Mouse (Mus musculus) retina, postnatal 1 day (tissue): Measurements from ENCODE around the gene Zbtb16.

Source experiments
- DNase-seq: peaks from one replicate; pipeline ENCODE4 v3.0.0-alpha.2; 2012

Zbtb16 gene

GRCm38 (mm10) chr9:48764311-48764710 lies 71.7 kb downstream of the Zbtb16 start:
- DNase-seq: no peak

GRCm38 (mm10) chr9:48761732-48762637 lies 74.0 kb downstream of the Zbtb16 start:
- no peak for DNase-seq

DNA sequence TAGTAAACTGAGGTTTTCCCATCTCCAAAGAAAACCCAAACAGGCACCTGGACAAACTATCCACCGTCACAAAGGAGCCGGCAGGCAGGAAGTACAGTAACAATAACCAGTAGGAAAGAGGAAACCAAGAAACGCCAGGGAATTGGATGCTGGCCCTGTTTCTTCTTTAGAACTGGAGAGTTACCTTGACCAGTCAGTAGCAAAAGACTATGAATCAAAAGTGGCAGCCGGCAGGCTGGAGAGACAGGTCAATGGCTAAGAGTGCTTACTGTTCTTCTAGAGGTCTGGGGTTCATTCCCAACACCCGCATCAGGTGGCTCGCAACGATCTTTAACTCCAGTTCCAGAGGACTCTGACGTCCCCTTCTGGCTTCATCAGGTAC lies 74.9 kb downstream of the Zbtb16 start:
- no peak for DNase-seq

GRCm38 (mm10) chr9:48760449-48761174 lies 75.4 kb downstream of the Zbtb16 start:
- DNase-seq: peak; percentile 72

GRCm38 (mm10) chr9:48759098-48759497 lies 76.9 kb downstream of the Zbtb16 start:
- no peak for DNase-seq

DNA sequence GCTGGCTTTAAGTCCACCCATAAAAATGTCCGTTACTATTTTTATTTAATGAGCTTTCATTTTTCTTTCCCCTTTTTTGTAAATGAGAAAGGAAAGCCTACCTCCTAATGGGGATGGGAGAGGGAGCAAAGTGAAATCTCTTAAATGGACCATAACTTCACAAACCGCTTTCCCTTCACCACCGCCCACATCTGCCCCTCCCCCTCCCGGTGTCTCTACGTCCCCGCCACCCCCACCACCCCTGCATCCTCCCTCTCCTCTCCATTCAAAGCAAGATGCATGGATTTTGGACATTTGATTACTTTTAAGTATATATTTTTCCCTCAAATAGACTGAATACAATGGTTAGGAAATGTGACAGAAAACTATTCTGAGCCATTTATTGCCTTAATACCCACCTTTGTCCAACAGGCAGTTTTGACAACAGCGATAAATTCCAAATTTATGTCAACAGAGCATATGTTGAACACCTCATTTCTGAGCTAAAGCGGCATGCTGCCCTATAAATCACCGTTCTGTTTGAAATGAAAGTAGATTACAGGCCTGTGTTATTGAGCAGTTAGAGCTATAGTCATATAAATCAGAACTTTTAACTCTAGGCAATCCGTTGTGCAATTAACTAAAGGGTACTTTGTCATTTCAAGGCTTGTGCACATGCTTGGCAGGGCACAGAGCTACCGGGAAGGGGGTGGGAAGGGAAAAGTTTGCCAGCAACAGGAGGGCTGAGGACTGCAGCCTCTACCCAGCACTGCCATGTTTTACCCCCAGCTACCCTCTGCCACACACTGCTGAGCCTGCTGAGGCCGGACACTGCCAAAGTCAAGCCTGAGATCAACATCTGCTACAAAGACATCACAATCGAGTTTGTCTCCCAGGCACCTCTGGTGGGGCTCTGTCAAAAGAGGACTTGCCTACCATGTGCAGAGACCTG lies 78.1 kb downstream of the Zbtb16 start:
- no peak for DNase-seq

DNA sequence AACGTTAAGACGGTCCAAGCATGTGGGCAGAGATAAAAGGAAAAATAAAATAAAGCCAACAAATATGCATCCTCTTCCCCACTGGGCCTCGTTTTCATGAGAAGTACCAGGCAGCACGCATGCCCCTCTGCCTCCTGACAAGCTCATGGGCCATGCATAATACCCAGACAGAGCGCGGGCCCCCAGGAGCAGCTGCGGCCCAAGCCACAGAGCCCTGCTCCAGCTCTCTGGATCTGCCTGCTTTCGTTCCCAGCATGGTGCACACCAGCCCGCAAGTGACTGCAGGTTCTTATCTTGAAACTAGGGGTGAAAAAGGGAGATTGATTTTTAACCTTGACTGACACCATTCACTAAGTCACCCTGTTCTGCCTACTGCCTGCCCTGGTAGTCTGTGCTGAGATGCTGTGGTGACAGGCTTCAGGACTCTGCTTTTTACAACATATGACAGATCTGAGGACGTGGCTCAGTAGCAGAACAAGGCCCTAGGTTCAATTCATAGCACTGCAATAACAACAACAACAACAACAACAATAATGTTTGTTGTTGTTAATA lies 79.7 kb downstream of the Zbtb16 start:
- peak; percentile 62 for DNase-seq

GRCm38 (mm10) chr9:48755438-48756070 lies 80.5 kb downstream of the Zbtb16 start:
- no peak for DNase-seq

DNA sequence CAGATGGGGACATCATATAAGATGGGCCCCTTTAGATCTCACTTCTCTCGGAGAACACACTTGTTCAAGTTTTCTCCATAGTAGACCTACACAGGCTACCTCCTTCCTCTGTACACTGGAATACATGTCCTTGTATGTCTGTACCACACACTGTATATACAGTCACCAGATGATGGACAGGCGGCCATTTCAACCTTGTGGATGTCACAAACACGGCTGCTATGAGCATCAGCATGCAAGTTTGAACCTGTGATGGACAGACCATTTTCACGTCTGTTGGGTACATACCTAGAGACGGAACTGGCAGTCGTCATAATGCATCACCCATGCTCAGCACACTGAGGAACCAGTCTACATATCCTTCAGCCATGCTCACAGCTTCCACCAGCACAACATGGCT lies 81.6 kb downstream of the Zbtb16 start:
- no peak for DNase-seq

GRCm38 (mm10) chr9:48753881-48754280 lies 82.1 kb downstream of the Zbtb16 start:
- no peak for DNase-seq

DNA sequence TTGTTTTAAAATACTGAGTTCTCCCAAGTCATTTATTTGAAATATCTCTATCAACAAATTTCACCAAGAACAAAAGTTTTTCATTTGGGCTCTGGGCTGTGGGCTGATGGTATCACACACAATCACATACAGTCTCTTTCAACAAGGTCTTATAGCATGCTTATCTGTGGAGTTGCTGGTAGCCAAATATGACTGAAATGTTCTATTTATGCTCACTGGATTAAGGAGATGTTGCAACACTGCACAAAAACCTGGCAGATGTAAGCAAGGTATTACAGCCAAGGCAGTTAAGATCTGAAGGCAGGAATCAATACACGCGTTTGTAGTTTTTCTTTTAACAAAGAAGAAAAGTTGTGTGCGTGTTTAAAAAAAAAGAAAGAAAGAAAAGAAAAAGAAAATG lies 84.1 kb downstream of the Zbtb16 start:
- no peak for DNase-seq

DNA sequence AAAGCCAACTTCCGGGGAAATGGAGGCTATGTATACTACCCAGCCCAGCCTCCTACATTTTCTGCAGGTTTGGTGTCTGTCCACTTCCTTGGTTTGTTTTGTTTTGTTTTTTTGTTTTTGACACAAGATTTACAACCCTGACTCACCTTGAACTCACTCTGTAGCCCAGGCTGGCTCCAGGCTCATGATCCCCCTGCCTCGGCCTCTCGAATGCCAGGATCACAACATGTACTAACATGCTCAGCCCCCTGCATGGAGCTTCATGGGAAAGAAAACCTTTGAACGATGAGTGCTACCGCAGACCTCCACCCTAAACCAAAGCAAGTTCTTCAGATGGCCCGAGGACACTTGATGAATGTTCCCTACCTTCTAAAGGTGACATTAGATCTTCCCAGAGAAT lies 86.4 kb downstream of the Zbtb16 start:
- no peak for DNase-seq

GRCm38 (mm10) chr9:48749168-48749567 lies 86.9 kb downstream of the Zbtb16 start:
- DNase-seq: no peak

GRCm38 (mm10) chr9:48748761-48749160 lies 87.3 kb downstream of the Zbtb16 start:
- no peak for DNase-seq

DNA sequence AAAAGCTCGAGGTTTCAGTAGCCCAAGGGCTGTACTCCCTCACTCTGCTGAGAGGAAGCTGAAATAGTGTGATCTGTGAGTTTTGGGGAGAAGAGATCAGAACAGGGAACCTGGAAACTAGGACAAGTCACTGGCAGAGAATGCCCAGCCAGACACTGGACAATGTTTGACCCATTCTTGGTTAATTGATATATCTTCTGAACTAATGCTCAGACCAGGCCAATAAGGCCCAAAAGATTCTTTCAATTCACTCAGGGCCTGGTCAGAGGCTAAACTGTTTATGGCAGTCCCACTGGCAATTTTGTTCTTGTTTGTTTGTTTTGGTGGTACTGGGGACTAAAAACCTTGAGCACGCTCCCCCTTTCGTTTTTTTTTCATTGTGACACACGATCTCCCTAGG lies 87.8 kb downstream of the Zbtb16 start:
- DNase-seq: no peak

GRCm38 (mm10) chr9:48746506-48746905 lies 89.5 kb downstream of the Zbtb16 start:
- no peak for DNase-seq

DNA sequence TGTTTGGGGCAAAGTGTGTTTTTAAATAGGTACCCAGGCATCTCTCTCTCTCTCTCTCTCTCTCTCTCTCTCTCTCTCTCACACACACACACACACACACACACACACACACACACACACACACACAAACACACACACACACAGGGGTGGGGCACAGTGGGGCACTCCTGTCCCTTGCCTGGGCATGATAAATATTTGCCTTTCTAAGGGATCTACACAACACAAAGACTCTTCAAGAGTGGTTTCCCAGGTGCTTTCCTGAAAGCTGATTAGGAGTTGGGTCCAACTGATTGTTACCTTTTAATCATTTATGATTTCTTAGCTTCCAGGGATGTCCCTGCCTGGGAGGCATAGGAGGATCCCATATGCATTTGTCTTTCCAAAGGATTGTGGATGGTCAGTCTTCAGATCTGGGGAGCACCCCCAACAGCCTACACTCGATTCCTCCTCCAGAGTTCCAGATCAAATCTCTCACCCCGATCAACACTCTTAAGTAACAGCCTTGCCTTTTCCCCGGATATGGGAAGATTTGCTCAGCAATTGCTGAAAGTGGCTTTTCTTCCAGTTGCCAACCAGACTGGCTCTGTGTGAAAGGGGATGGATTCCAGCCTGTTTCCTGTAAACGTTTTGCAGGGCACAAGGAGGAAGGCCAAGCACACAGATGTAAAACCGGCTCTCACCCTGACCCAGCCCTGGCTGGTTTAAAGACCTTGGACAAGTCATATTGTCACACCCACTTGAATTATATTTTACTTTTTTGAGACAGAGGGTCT lies 90.5 kb downstream of the Zbtb16 start:
- DNase-seq: no peak

GRCm38 (mm10) chr9:48744916-48745315 lies 91.1 kb downstream of the Zbtb16 start:
- DNase-seq: no peak

DNA sequence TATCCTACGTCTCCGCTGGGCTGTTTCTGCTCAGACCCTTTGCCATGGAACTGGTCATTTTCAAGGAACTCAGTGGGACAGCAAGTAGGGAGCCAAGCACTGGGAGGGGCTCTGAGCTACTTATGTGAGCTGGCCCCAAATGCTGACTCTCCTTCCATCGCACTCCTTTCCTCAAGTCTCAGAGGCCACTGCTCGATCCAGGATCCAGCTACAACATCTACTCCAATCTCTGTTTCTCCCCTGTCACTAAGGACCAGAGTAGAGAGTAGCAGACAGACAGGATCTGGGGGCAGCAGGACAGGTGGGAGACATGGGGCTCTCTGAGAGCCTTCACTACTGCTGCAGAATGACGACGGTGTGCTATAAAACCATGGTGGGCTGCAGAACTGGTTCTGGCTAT lies 91.6 kb downstream of the Zbtb16 start:
- no peak for DNase-seq

DNA sequence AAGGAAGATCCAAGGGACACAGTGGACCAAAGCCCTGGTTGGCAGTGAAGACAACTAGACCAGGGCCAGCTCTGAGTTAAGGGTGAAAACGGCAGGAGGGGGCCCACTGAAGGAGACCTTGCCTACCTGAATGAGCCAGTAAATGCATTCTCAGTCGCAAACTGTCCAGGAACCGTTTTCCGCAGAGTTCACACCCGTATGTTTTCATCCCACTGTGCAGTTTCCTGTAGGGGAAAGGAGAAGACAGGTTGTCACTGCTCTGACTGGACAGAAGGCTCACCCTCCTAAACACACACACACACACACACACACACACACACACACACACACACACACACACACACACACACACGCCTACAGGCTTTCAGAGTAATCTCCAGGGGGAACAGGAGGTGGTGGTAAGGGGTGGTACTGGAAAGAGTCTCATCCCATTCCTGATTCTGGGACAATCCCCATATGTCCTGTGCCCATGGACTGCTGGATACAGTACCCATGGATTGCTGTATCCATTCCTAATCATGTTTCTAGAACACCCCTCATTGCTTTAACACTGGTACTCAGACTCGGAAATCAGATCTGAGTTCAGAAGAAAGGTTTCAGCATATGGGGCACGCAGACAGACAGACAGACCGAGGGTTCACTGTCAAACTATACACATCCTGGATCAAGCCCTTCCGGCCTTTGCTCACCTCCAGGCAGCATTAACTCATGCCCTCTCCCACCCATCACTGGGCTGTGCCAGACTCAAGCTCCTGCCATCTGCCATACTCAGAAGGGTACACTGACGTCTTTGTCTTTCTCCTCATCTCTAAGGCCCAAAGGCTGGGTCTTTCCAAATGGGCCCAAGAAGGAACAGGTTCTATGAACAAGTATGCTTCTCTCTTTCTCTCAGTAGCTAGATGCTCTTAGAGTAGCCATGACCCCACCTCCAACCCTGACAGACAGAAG lies 92.4 kb downstream of the Zbtb16 start:
- DNase-seq: no peak
